Mouse (Mus musculus) cortical plate, adult 2 months (tissue): ENCODE measurements around the gene Nkap.

Experiments
- CTCF ChIP-seq: fragments of 200-500 bp; IDR thresholded peaks from 2 replicates; pipeline ENCODE4 v1.5.1; 2011; ENCODE audit warnings: mild to moderate bottlenecking, control low read depth, low read length; ENCODE audit not compliant: insufficient read depth; ENCODE audit errors: extremely low read depth
- POLR2A ChIP-seq: fragments of 200-500 bp; IDR thresholded peaks from 2 replicates; pipeline ENCODE4 v1.6.1; 2011; ENCODE audit warnings: mild to moderate bottlenecking, low read length, control low read depth; ENCODE audit not compliant: insufficient read depth; ENCODE audit errors: extremely low read depth

GRCm38 (mm10) chrX:37161169-37161568 is 34.6 kb downstream of the Nkap start:
- TF ChIP-seq CTCF (no peak), POLR2A (no peak)
